Mouse (Mus musculus) midbrain, embryonic 16.5 days (tissue): ENCODE results near the gene Usp32. TPM values are rescaled to one million over a fixed set of nuclear protein-coding genes. Genes with fewer than 3 reads are reported as not detected.
"Not testable (repeated sequence)": the region's sequence is repeated elsewhere in the genome, so short reads cannot be mapped to it uniquely, and the experiment has no call there.

Source experiments
- ATAC-seq: fragments of 200-750 bp; cut with Nextera tagmentation; 2 replicates; pipeline ENCODE4 v1.8.0; 2017; ENCODE audit warnings: moderate TSS enrichment
- H3K27ac ChIP-seq: fragments of 300-500 bp; sonication (generic); 2 replicates; pipeline ENCODE4 v1.5.1; 2014; ENCODE audit warnings: mild to moderate bottlenecking, low read length, mixed read lengths
- H3K27me3 ChIP-seq: fragments of 300-500 bp; sonication (generic); 2 replicates; pipeline ENCODE4 v1.6.1; 2014; ENCODE audit warnings: low read depth, low read length, mixed read lengths; ENCODE audit not compliant: control insufficient read depth, insufficient read depth
- H3K36me3 ChIP-seq: fragments of 300-500 bp; sonication (generic); 2 replicates; pipeline ENCODE4 v1.6.1; 2014; ENCODE audit warnings: mild to moderate bottlenecking, low read length, moderate library complexity, mixed read lengths; ENCODE audit not compliant: control insufficient read depth, insufficient read depth
- H3K4me1 ChIP-seq: fragments of 300-500 bp; sonication (generic); 2 replicates; pipeline ENCODE4 v1.6.1; 2014; ENCODE audit warnings: mild to moderate bottlenecking, low read length, mixed read lengths; ENCODE audit not compliant: control insufficient read depth, insufficient read depth
- H3K4me2 ChIP-seq: fragments of 300-500 bp; sonication (generic); 2 replicates; pipeline ENCODE4 v1.6.1; 2014; ENCODE audit warnings: mild to moderate bottlenecking, low read length, mixed read lengths
- H3K4me3 ChIP-seq: fragments of 300-500 bp; sonication (generic); 2 replicates; pipeline ENCODE4 v1.5.1; 2014; ENCODE audit warnings: low read depth, mild to moderate bottlenecking, low read length, moderate library complexity, mixed read lengths
- H3K9ac ChIP-seq: fragments of 300-500 bp; sonication (generic); 2 replicates; pipeline ENCODE4 v1.6.1; 2014; ENCODE audit warnings: low read depth, low read length, mixed read lengths
- H3K9me3 ChIP-seq: fragments of 300-500 bp; sonication (generic); replicated peaks from 2 replicates; pipeline ENCODE4 v1.6.1; 2014; ENCODE audit warnings: mild to moderate bottlenecking, low read length, mixed read lengths; ENCODE audit not compliant: control insufficient read depth, poor library complexity, severe bottlenecking
- WGBS: fragments of 180-500 bp; shearing (Covaris S2); extraction: QIAGEN DNeasy Blood & Tissue Kit; methylation state at CpG from one replicate; pipeline ENCODE4 v1.1.7; 2014; 5-methylcytosine and 5-hydroxymethylcytosine counted together
- polyA plus RNA-seq: library from polyadenylated mRNA; unstranded; fragments of >200 nt; fragmentation: Nextera tagmentation; extraction: Ambion mirVana; gene quantifications from 2 replicates; pipeline ENCODE4 v1.2.1, GENCODE M21; 2015

The Usp32 gene
- polyA plus RNA-seq, 1 experiment from 2014 or later = 13.4 TPM

GRCm38 (mm10) chr11:85170833-85171232 lies 30.9 kb upstream of the Usp32 start:
- ATAC-seq = no peak
- WGBS = 49% methylated on average over 2 of the region's 2 CpGs
- H3K36me3 ChIP-seq = no peaks in the 10 kb centered on the region
- H3K4me3 ChIP-seq = no peak overlapping the region
- H3K9me3 ChIP-seq = no peaks in the 10 kb centered on the region
- H3K4me1 ChIP-seq = peaks cover 6% of the 10 kb centered on the region
- H3K27ac ChIP-seq = no peak overlapping the region
- H3K9ac ChIP-seq = no peak overlapping the region
- no peaks in the 10 kb centered on the region; the same call in 1 of the 2 replicates for H3K27me3 ChIP-seq
- no peak overlapping the region; the same call in 1 of the 2 replicates for H3K4me2 ChIP-seq

DNA sequence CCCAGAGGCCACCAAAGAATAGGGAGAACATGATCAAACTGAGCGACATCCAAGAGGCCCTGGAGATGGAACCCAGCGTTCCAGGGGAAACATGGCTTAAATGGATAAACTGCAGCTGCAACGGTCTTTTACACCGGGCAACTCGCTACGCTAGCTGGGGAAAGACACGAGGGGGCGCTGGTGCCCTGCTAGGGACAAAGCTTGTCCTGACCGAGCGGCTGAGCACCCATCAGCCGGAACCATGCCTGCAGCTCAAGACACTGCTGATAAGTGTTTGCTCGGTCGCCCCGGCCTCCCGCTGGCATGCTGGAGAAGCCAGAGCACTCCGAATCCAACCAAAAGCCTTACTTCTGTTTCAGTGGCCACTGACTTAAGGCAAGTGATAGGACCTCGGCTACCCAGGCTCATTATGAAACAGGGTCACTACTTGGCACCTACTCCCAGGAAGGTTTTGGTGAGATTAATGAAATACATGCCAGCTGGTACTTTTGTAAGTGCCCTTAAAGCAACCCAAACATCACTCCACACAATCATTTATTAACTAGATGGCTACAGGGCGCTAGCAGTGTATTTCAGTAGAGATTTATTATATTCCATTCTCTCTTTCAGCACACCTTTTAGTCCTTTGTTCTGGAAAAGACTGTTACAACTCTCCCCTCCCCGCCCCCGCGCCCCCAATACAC lies 30.2 kb upstream of the Usp32 start, which contains the start of gene 1700125H20Rik:
Gene 1700125H20Rik, plus strand, starts transcription at position 347 of the 683 bp plus-strand sequence.
- H3K27me3 ChIP-seq = no peaks in the 10 kb centered on the region; the same call in 1 of the 2 replicates
- peak within 1 kb of the TSS; percentile 77 for H3K4me2 ChIP-seq
- ATAC-seq = peak; percentile 86; the same call in 1 of the 2 replicates
- H3K36me3 ChIP-seq = no peaks in the 10 kb centered on the region
- peak within 1 kb of the TSS; percentile 57 for H3K9ac ChIP-seq
- peaks cover 6% of the 10 kb centered on the region for H3K4me1 ChIP-seq
- no peaks in the 10 kb centered on the region for H3K9me3 ChIP-seq
- H3K27ac ChIP-seq = no peak within 1 kb of the TSS
- peak within 1 kb of the TSS; percentile 33 for H3K4me3 ChIP-seq
- WGBS = 15% methylated on average over 21 of the region's 21 CpGs

DNA sequence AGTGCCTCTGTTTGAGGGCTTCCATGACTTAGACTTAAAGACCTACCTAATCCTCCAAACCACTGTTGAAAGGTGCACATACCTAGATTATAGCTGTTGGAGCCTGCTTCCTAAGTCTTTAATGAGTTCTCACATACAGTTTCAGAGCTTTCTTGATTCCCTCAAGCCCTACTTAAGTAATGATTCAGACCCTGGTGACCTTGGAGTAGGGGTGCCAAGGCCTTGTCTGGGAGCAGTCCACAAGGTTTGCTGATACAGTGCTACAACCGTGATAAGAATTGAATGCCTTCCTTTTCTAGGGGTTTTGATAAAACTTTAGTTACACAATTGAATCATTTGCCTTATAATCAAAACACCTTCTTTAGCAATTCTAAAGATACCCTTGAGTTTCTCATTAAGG lies 27.5 kb upstream of the Usp32 start:
- H3K4me2 ChIP-seq = no peak overlapping the region

GRCm38 (mm10) chr11:85164371-85164770 lies 24.4 kb upstream of the Usp32 start:
- Histone ChIP-seq H3K36me3 (no peaks in the 10 kb centered on the region), H3K4me3 (no peak overlapping the region), H3K4me1 (no peaks in the 10 kb centered on the region), H3K4me2 (no peak overlapping the region), H3K9ac (no peak overlapping the region), H3K9me3 (no peaks in the 10 kb centered on the region), H3K27ac (no peak overlapping the region), H3K27me3 (no peaks in the 10 kb centered on the region)
- ATAC-seq = no peak

More for the DNA sequence above, 27.5 kb upstream of the Usp32 start:
- no peaks in the 10 kb centered on the region for H3K36me3 ChIP-seq
- no peak overlapping the region for H3K27ac ChIP-seq
- no peak overlapping the region for H3K9ac ChIP-seq
- 63% methylated on average over 1 of the region's 1 CpGs for WGBS
- no peaks in the 10 kb centered on the region for H3K9me3 ChIP-seq
- H3K4me1 ChIP-seq = peaks cover 6% of the 10 kb centered on the region
- H3K4me3 ChIP-seq = no peak overlapping the region
- no peak for ATAC-seq
- no peaks in the 10 kb centered on the region; the same call in 1 of the 2 replicates for H3K27me3 ChIP-seq

DNA sequence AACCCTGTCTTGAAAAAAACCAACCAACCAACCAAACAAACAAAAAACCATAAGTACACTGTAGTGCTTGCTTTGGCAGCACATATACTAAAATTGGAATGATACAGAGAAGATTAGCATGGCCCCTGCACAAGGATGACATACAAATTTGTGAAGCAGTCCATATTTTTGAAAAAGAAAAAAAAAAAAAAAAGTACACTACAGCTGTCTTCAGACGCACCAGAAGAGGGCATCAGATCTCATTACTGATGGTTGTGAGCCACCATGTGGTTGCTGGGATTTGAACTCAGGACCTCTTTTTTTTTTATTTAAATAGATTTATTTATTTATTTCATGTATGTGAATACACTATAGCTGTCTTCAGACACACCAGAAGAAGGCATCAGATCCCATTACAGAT lies 23.1 kb upstream of the Usp32 start:
- 100% methylated on average over 1 of the region's 1 CpGs for WGBS
- H3K27me3 ChIP-seq, H3K4me1 ChIP-seq, H3K4me3 ChIP-seq, H3K27ac ChIP-seq, H3K9ac ChIP-seq, ATAC-seq, H3K9me3 ChIP-seq, H3K4me2 ChIP-seq, H3K36me3 ChIP-seq: not testable (repeated sequence)

GRCm38 (mm10) chr11:85157301-85157700 lies 17.3 kb upstream of the Usp32 start:
- Histone ChIP-seq H3K27ac (no peak overlapping the region), H3K36me3 (no peaks in the 10 kb centered on the region), H3K4me2 (no peak overlapping the region), H3K4me3 (no peak overlapping the region), H3K9me3 (no peaks in the 10 kb centered on the region), H3K9ac (no peak overlapping the region), H3K4me1 (no peaks in the 10 kb centered on the region), H3K27me3 (no peaks in the 10 kb centered on the region)
- WGBS = 77% methylated on average over 2 of the region's 2 CpGs
- no peak for ATAC-seq

DNA sequence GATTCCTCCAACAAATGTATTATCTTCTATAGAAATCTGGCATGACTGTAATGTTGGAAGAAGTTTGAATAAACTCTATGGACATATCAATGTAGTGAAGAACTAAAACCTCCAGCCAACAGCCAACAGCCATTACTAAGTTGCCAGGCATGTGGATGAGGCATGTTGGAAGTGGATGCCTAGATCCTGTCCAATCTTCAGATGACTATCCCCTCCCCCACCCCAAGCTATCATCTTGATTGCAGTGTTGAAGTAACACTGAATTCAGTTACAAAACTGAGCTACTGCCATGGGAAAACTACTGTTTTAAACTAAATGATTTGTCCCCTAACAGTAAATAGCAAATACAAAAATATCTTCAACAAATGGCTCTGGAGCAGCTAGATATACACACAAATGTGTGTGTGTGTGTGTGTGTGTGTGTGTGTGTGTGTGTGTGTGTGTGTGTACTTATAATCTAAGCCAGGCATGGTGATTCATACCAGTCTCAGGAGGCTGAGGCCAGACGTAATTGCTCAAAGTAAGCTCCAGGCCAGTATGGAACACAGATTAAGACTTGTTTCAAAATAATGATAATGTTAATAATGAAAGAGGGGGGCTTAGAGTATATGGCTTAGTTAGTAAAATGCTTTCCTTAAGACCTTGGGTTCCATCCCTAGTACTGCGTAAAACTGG lies 12.4 kb upstream of the Usp32 start:
- H3K9ac ChIP-seq = no peak overlapping the region
- H3K27me3 ChIP-seq = no peaks in the 10 kb centered on the region
- no peaks in the 10 kb centered on the region for H3K36me3 ChIP-seq
- no peak for ATAC-seq
- no peak overlapping the region for H3K4me3 ChIP-seq
- no peak overlapping the region for H3K27ac ChIP-seq
- WGBS = 85% methylated on average over 2 of the region's 2 CpGs
- no peak overlapping the region for H3K4me2 ChIP-seq
- no peaks in the 10 kb centered on the region for H3K9me3 ChIP-seq
- no peaks in the 10 kb centered on the region for H3K4me1 ChIP-seq

DNA sequence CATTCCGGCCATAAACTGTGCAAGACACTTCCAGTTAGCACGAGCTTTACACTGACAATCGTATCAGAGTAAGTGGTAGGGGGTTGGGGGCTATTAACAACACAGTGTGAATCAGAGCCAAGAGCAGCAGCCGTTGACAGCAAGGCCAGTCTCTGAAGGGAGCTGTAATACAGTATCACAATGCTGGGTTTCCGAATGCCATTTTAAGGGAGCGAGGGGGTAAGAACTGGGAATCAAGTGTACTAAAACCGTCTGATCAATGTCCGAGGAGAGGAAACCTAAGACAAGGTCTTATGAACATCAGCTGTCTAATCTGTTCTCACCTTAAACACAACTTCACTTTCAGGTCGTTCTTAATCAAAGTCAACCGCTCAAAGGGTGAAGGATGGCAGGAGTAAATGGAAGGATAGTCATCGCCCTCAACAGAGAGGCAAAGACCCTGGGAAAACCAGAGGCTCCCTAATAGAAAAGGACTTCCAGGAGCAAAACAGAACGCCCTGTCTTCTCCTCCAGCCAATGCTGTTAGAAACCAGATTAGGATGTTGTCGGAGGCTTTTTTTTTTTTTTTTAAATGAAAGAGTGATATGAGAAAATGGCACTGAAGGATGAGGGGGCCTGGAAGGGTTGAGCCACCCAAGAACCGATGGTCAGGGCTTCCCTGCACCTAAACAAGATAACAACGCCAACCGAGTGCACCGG lies 1.0 kb downstream of the Usp32 start:
- H3K27ac ChIP-seq = peak overlapping the region; percentile 91
- no peak for ATAC-seq
- H3K9me3 ChIP-seq = no peaks in the 10 kb centered on the region
- H3K4me3 ChIP-seq = peak overlapping the region; percentile 94
- peaks cover 22% of the 10 kb centered on the region for H3K4me1 ChIP-seq
- H3K9ac ChIP-seq = peak overlapping the region; percentile 92
- under 1% methylated on average over 17 of the region's 17 CpGs for WGBS
- H3K4me2 ChIP-seq = peak overlapping the region; percentile 83
- no peaks in the 10 kb centered on the region for H3K36me3 ChIP-seq
- H3K27me3 ChIP-seq = no peaks in the 10 kb centered on the region

DNA sequence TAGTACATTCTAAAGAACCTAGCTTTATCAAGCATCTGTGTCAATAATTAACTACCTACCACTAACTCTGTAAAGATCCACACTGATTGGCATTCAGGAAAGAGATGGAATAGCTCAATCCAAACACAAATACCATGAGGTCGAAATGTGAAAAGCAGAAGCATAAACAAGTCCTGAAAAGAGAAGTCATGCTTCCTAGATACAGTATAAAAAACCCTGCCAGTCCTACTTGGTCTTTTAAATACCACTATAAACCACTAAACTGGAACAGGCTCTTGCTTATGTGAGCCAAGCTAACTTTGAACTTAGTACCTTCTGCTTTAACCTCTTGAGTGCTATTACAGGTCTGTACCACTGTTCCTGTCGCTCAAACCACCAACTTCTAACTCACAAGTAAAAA lies 8.4 kb downstream of the Usp32 start:
- H3K4me2 ChIP-seq = no peak overlapping the region
- H3K27ac ChIP-seq = no peak overlapping the region
- no peak overlapping the region for H3K9ac ChIP-seq
- ATAC-seq = no peak
- no peaks in the 10 kb centered on the region for H3K9me3 ChIP-seq
- H3K36me3 ChIP-seq = no peaks in the 10 kb centered on the region
- no peak overlapping the region for H3K4me3 ChIP-seq
- no peaks in the 10 kb centered on the region for H3K27me3 ChIP-seq
- peaks cover 4% of the 10 kb centered on the region for H3K4me1 ChIP-seq
- WGBS = 85% methylated on average over 2 of the region's 2 CpGs
